In the genomic region with DNA sequence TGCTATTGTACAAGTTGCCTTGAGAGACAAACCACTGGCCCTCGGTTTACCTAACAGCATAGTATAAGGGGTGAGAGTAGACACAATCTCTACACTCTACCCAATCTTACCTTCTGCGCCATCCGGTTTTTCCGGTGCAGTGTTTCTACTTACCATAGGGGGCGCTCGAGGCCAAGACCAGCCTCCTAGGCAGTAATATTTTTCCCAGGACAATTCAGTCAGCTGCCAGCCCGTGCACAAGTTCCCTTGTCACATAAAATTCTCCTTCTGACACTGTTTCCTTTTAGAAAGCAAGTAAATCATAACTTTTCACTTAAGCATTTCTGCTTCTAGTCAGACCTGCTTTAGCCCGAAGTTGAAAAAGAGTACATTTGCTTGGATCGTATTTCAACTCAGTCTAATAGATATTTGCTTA, we compare ENCODE assay signal across 7 mouse cellular contexts.
A peak's percentile ranks its signal among the peaks of the same experiment; 100 is the strongest.
DNase-seq lines count a peak whose midpoint lies in the region; ATAC-seq lines count a peak whose summit lies in the region.

No protein-coding gene starts in this region.

- peak; percentile 76 for DNase-seq in adrenal gland, postnatal 14 days
- peak; percentile 58 for DNase-seq in embryo, embryonic 10.5 days (ENCODE audit: low spot score)
- peak; percentile 34 to 44 for DNase-seq in gastrocnemius, postnatal 36 days
- DNase-seq in left cerebral cortex, adult 18-20 months (ENCODE audit: low spot score in 2 of 2), result peak; percentile 49 to 50
- DNase-seq in skeletal muscle tissue, adult 2 months (ENCODE audit: low read depth, low spot score), result peak; percentile 28

- intact Hi-C loops in gastrocnemius, postnatal 36 days (cut with DNase I), result no loop called here

- peak; percentile 70 for ATAC-seq in inflammation-experienced regulatory T-cells, adult 6 months
- peak; percentile 89 for ATAC-seq in megakaryocyte progenitor cell, adult 5-6 weeks (replicated peaks; ENCODE audit: poor library complexity)

Comparison
In these comparisons a context has a peak if more than half of its experiments do, and no peak if none do; other contexts are left out.
1. Peak in every context shown above with its lines: DNase-seq and ATAC-seq.